Mouse (Mus musculus): Measurements from ENCODE around the gene Nsa2. TPM values are rescaled to one million over a fixed set of nuclear protein-coding genes. Genes with fewer than 3 reads are reported as not detected.

Nsa2 gene
- polyA plus RNA-seq (2015; fragmentation: Nextera tagmentation; extraction: Ambion mirVana) = 47.4 and 50.4 TPM in 2 replicates

DNA sequence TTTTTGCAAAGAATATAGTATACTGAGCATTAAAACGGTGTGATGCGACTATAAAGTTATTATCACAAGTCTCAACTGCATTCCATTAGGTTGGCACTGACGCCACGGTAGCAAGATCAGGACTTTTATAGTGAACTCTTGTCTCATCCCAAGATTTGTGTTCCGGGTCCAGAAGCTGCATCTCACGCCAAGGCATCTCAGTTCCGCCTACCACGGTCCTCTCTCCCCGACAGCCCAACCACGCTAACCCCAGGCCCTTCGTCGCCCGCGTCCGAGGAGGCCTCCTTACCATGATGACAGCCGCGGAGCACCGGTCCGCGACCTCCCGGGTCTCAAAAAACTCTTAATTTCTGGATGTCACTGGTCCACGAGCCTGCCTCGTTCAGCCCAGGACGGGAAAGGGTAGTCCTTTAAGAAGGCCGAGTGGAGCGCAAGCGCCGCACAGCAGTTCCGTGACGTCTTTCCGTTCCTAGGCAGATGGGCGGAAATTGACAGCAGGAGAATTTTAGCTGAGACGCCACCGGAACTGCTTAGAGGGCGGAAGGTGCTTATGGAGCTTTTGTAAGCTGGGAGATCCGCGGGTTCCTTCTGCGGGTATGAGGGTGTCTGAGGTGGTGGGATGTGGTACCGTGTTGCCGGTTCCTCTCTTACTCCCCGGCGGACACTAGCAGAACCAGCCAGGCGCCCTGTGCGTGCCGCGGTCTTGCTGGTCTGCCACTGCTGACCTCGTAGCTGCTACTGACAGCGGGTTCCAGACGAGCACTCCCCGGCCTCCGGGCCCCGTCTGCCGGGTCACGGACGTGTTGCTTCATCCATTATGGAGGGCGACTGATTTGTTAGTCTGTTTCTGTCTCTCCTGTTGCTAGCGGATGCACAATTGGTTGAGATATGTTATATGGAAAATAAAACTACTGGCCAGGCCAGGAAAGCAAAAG, at the start of gene Nsa2, which contains the start of gene Gfm2:
Gene Nsa2, minus strand, starts transcription at position 472 of the 935 bp plus-strand sequence.
Gene Gfm2, plus strand, starts transcription at position 472 of the 935 bp plus-strand sequence.

GRCm38 (mm10) chr13:97099187-97099852, 38.4 kb downstream of the Nsa2 start, which contains the start of gene Gm6169:
Gene Gm6169 (minus strand): TSS chr13:97099237.

Other genes starting within 250 kb of the Nsa2 start
- gene Gcnt4, start 213.2 kb downstream of the Nsa2 start, polyA plus RNA-seq (2015; fragmentation: Nextera tagmentation; extraction: Ambion mirVana) = 0.08 and 0.10 TPM in 2 replicates
- gene 1700029F12Rik, start 103.6 kb downstream of the Nsa2 start, polyA plus RNA-seq (2015; fragmentation: Nextera tagmentation; extraction: Ambion mirVana) = not detected in 2 replicates
- 0.10 and 0.24 TPM in 2 replicates for gene Fam169a, start 70.7 kb downstream of the Nsa2 start, polyA plus RNA-seq (2015; fragmentation: Nextera tagmentation; extraction: Ambion mirVana)
- gene Gm6169, start 38.7 kb downstream of the Nsa2 start, polyA plus RNA-seq (2015; fragmentation: Nextera tagmentation; extraction: Ambion mirVana) = 2.2 and 2.6 TPM in 2 replicates
- gene Gfm2, start within 50 bp of the Nsa2 start, polyA plus RNA-seq (2015; fragmentation: Nextera tagmentation; extraction: Ambion mirVana) = 18.2 and 18.4 TPM in 2 replicates
- gene Hexb, start 60.4 kb upstream of the Nsa2 start, polyA plus RNA-seq (2015; fragmentation: Nextera tagmentation; extraction: Ambion mirVana) = 23.4 and 30.6 TPM in 2 replicates
- 2.0 and 2.2 TPM in 2 replicates for gene Enc1, start 103.2 kb upstream of the Nsa2 start, polyA plus RNA-seq (2015; fragmentation: Nextera tagmentation; extraction: Ambion mirVana)

All from skeletal muscle tissue, postnatal 0 days (tissue).